Mouse (Mus musculus): ENCODE measurements around the gene Ern1.
"Not testable (repeated sequence)": the region's sequence is repeated elsewhere in the genome, so short reads cannot be mapped to it uniquely, and the experiment has no call there.

Gene Ern1

GRCm38 (mm10) chr11:106437543-106437942 lies 50.1 kb downstream of the Ern1 start:
- peak; percentile 41 for DNase-seq (ENCODE audit: low read depth)

GRCm38 (mm10) chr11:106437039-106437438 lies 50.6 kb downstream of the Ern1 start:
- no peak for DNase-seq (ENCODE audit: low read depth)

GRCm38 (mm10) chr11:106430392-106430791 lies 57.3 kb downstream of the Ern1 start:
- no peak for DNase-seq (ENCODE audit: low read depth)

GRCm38 (mm10) chr11:106429689-106430088 lies 58.0 kb downstream of the Ern1 start:
- DNase-seq (ENCODE audit: low read depth): no peak

- no peak for DNase-seq (ENCODE audit: low read depth)
These were observed 59.1 kb downstream of the Ern1 start for GRCm38 (mm10) chr11:106428556-106428955.

- no peak for DNase-seq (ENCODE audit: low read depth)
These were observed 59.5 kb downstream of the Ern1 start for GRCm38 (mm10) chr11:106428106-106428505.

GRCm38 (mm10) chr11:106426447-106426846 lies 61.2 kb downstream of the Ern1 start:
- DNase-seq (ENCODE audit: low read depth): no peak

GRCm38 (mm10) chr11:106425201-106425600 lies 62.5 kb downstream of the Ern1 start:
- DNase-seq (ENCODE audit: low read depth): no peak

- no peak for DNase-seq (ENCODE audit: low read depth)
These were observed 68.2 kb downstream of the Ern1 start for GRCm38 (mm10) chr11:106419262-106420102.

- peak; percentile 63 for DNase-seq (ENCODE audit: low read depth)
These were observed 68.9 kb downstream of the Ern1 start for GRCm38 (mm10) chr11:106418622-106419196.

- no peak for DNase-seq (ENCODE audit: low read depth)
These were observed 69.8 kb downstream of the Ern1 start for GRCm38 (mm10) chr11:106417860-106418259.

- DNase-seq (ENCODE audit: low read depth): no peak
These were observed 71.3 kb downstream of the Ern1 start for GRCm38 (mm10) chr11:106416331-106416730.

GRCm38 (mm10) chr11:106412641-106413360 lies 74.9 kb downstream of the Ern1 start:
- DNase-seq (ENCODE audit: low read depth): no peak

GRCm38 (mm10) chr11:106411157-106411556 lies 76.5 kb downstream of the Ern1 start:
- DNase-seq (ENCODE audit: low read depth): no peak

- DNase-seq (ENCODE audit: low read depth): no peak
These were observed 77.1 kb downstream of the Ern1 start for GRCm38 (mm10) chr11:106410507-106410906.

GRCm38 (mm10) chr11:106410011-106410410 lies 77.6 kb downstream of the Ern1 start:
- peak; percentile 46 for DNase-seq (ENCODE audit: low read depth)

GRCm38 (mm10) chr11:106398481-106398880 lies 89.2 kb downstream of the Ern1 start:
- DNase-seq (ENCODE audit: low read depth): no peak

GRCm38 (mm10) chr11:106397656-106398055 lies 90.0 kb downstream of the Ern1 start:
- DNase-seq (ENCODE audit: low read depth): no peak

GRCm38 (mm10) chr11:106394055-106394454 lies 93.6 kb downstream of the Ern1 start:
- not testable (repeated sequence) for DNase-seq (ENCODE audit: low read depth)

- peak; percentile 14 for DNase-seq (ENCODE audit: low read depth)
These were observed 94.4 kb downstream of the Ern1 start for GRCm38 (mm10) chr11:106393331-106393616.

GRCm38 (mm10) chr11:106392597-106393330 lies 94.9 kb downstream of the Ern1 start:
- no peak for DNase-seq (ENCODE audit: low read depth)

GRCm38 (mm10) chr11:106391546-106392188 lies 96.0 kb downstream of the Ern1 start:
- DNase-seq (ENCODE audit: low read depth): peak; percentile 42
